Mouse (Mus musculus) kidney, adult 11 months (tissue): ENCODE data around the gene Lyg2.

Experiments used
- DNase-seq: peaks from one replicate; pipeline ENCODE4 v3.0.0; 2022

The Lyg2 gene

GRCm38 (mm10) chr1:37916393-37916792 is at the start of gene Lyg2:
Gene Lyg2, minus strand, starts transcription at chr1:37916493.
- no peak for DNase-seq

GRCm38 (mm10) chr1:37965571-37965970 is 49.3 kb upstream of the Lyg2 start:
- no peak for DNase-seq

GRCm38 (mm10) chr1:37959486-37959885 is 43.2 kb upstream of the Lyg2 start:
- DNase-seq, result no peak

GRCm38 (mm10) chr1:37958516-37958915 is 42.2 kb upstream of the Lyg2 start:
- no peak for DNase-seq

- no peak for DNase-seq
These were observed 41.4 kb upstream of the Lyg2 start, which contains the start of gene Lyg1 for GRCm38 (mm10) chr1:37957659-37958058. Gene Lyg1, minus strand, starts transcription at chr1:37957759.

GRCm38 (mm10) chr1:37956690-37957431 is 40.6 kb upstream of the Lyg2 start:
- DNase-seq, result no peak

GRCm38 (mm10) chr1:37955251-37955650 is 39.0 kb upstream of the Lyg2 start:
- no peak for DNase-seq

GRCm38 (mm10) chr1:37954786-37955185 is 38.5 kb upstream of the Lyg2 start:
- DNase-seq, result no peak

GRCm38 (mm10) chr1:37948906-37949305 is 32.6 kb upstream of the Lyg2 start:
- DNase-seq, result no peak

- peak; percentile 23 for DNase-seq
These were observed 15.5 kb upstream of the Lyg2 start for GRCm38 (mm10) chr1:37931806-37932205.

GRCm38 (mm10) chr1:37925971-37926370 is 9.7 kb upstream of the Lyg2 start:
- DNase-seq, result no peak

- DNase-seq, result no peak
These were observed 6.2 kb upstream of the Lyg2 start for GRCm38 (mm10) chr1:37922536-37922935.

- no peak for DNase-seq
These were observed 1.8 kb upstream of the Lyg2 start for GRCm38 (mm10) chr1:37918096-37918495.

- no peak for DNase-seq
These were observed 1.4 kb upstream of the Lyg2 start for GRCm38 (mm10) chr1:37917666-37918065.

GRCm38 (mm10) chr1:37912751-37913150 is 3.5 kb downstream of the Lyg2 start:
- DNase-seq, result no peak

- peak; percentile 4 for DNase-seq
These were observed 13.1 kb downstream of the Lyg2 start for GRCm38 (mm10) chr1:37903178-37903577.

- DNase-seq, result no peak
These were observed 16.0 kb downstream of the Lyg2 start for GRCm38 (mm10) chr1:37900288-37900687.

- no peak for DNase-seq
These were observed 16.5 kb downstream of the Lyg2 start for GRCm38 (mm10) chr1:37899816-37900215.

GRCm38 (mm10) chr1:37894606-37895005 is 21.7 kb downstream of the Lyg2 start:
- no peak for DNase-seq

- DNase-seq, result no peak
These were observed 24.9 kb downstream of the Lyg2 start for GRCm38 (mm10) chr1:37891400-37891799.

- DNase-seq, result peak; percentile 88
These were observed 26.2 kb downstream of the Lyg2 start, which contains the start of the genes Mitd1 and Mrpl30 for GRCm38 (mm10) chr1:37890025-37890652. Gene Mitd1, minus strand, starts transcription at chr1:37890411. Gene Mrpl30, plus strand, starts transcription at chr1:37890477.

- DNase-seq, result no peak
These were observed 27.1 kb downstream of the Lyg2 start for GRCm38 (mm10) chr1:37889206-37889605.

- DNase-seq, result peak; percentile 10
These were observed 31.8 kb downstream of the Lyg2 start for GRCm38 (mm10) chr1:37884451-37884850.

- DNase-seq, result no peak
These were observed 32.9 kb downstream of the Lyg2 start for GRCm38 (mm10) chr1:37883411-37883810.
